Mouse (Mus musculus) MEL (cell line): ENCODE results near the gene Sod1. TPM values are rescaled to one million over a fixed set of nuclear protein-coding genes. Genes with fewer than 3 reads are reported as not detected.
A peak's percentile ranks its signal among the peaks of the same experiment; 100 is the strongest.

Experiments
- DNase-seq: peaks from one replicate; pipeline ENCODE4 v3.0.0; 2011; ENCODE audit warnings: low read depth, low spot score
- H3K27ac ChIP-seq: 2 replicates; pipeline ENCODE4 v1.5.1; 2012; ENCODE audit warnings: low read depth, mild to moderate bottlenecking, control low read depth, low read length, moderate library complexity; ENCODE audit not compliant: control insufficient read depth
- H3K27me3 ChIP-seq, 2 experiments: fragments of 150-350 bp in 1 of 2; sonication (generic) in 1 of 2; 2 replicates each; pipeline ENCODE4 v1.6.1; 2012; ENCODE audit warnings: low read length in 2 of 2, mild to moderate bottlenecking in 2 of 2, improper control_type of control experiment in 1 of 2, moderate library complexity in 1 of 2; ENCODE audit not compliant: insufficient read depth in 2 of 2, control insufficient read depth in 1 of 2
- H3K36me3 ChIP-seq, 2 experiments: 2 replicates each; pipeline ENCODE4 v1.6.1; 2012 to 2014; ENCODE audit warnings: low read length in 2 of 2, improper control_type of control experiment in 1 of 2, inconsistent platforms in 1 of 2, mild to moderate bottlenecking in 1 of 2; ENCODE audit not compliant: insufficient read depth in 2 of 2, control insufficient read depth in 1 of 2
- H3K4me1 ChIP-seq, 2 experiments: fragments of 150-350 bp in 1 of 2; sonication (generic) in 1 of 2; 2 replicates each; pipeline ENCODE4 v1.6.1; 2012; ENCODE audit warnings: low read length in 2 of 2, improper control_type of control experiment in 1 of 2, mild to moderate bottlenecking in 1 of 2; ENCODE audit not compliant: insufficient read depth in 2 of 2, control insufficient read depth in 1 of 2
- H3K4me3 ChIP-seq, 2 experiments: fragments of 150-350 bp in 1 of 2; sonication (generic) in 1 of 2; 2 replicates each; pipeline ENCODE4 v1.5.1; 2012; ENCODE audit warnings: low read depth in 2 of 2, low read length in 2 of 2, mild to moderate bottlenecking in 2 of 2, moderate library complexity in 2 of 2, control low read depth in 1 of 2, improper control_type of control experiment in 1 of 2; ENCODE audit not compliant: control insufficient read depth in 1 of 2, insufficient read depth in 1 of 2
- H3K79me2 ChIP-seq: 2 replicates; pipeline ENCODE4 v1.6.1; 2012; ENCODE audit warnings: mild to moderate bottlenecking, low read length, moderate library complexity; ENCODE audit not compliant: control insufficient read depth, poor library complexity, insufficient read depth
- H3K9ac ChIP-seq: 2 replicates; pipeline ENCODE4 v1.6.1; 2012; ENCODE audit warnings: low read depth, mild to moderate bottlenecking, control low read depth, low read length, moderate library complexity; ENCODE audit not compliant: control insufficient read depth, poor library complexity, severe bottlenecking
- H3K9me3 ChIP-seq: fragments of 150-350 bp; sonication (generic); replicated peaks from 2 replicates; pipeline ENCODE4 v1.6.1; 2012; ENCODE audit warnings: mild to moderate bottlenecking, low read length, improper control_type of control experiment, moderate library complexity; ENCODE audit not compliant: insufficient read depth
- BHLHE40 ChIP-seq: IDR thresholded peaks from 2 replicates; pipeline ENCODE4 v1.6.1; 2012; ENCODE audit warnings: low read depth, mild to moderate bottlenecking, inconsistent platforms, low read length, improper control_type of control experiment, borderline replicate concordance
- CTCF ChIP-seq, 3 experiments: IDR thresholded peaks in 2 of 3; conservative IDR thresholded peaks in 1 of 3; 2 replicates each; pipeline ENCODE4 v1.5.1; 2011 to 2012; ENCODE audit warnings: low read length in 3 of 3, low read depth in 2 of 3, mild to moderate bottlenecking in 2 of 3, improper control_type of control experiment in 1 of 3, inconsistent platforms in 1 of 3, mixed read lengths in 1 of 3, moderate library complexity in 1 of 3; ENCODE audit not compliant: control insufficient read depth in 1 of 3, insufficient read depth in 1 of 3, poor library complexity in 1 of 3, severe bottlenecking in 1 of 3
- ELF1 ChIP-seq: IDR thresholded peaks from 2 replicates; pipeline ENCODE4 v1.6.1; 2014; ENCODE audit warnings: low read depth, mild to moderate bottlenecking, inconsistent platforms, low read length, improper control_type of control experiment, moderate library complexity
- EP300 ChIP-seq, 2 experiments: IDR thresholded peaks; 2 replicates each; pipeline ENCODE4 v1.6.1; 2011; ENCODE audit warnings: improper control_type of control experiment in 2 of 2, low read length in 2 of 2, low read depth in 1 of 2, mild to moderate bottlenecking in 1 of 2
- ETS1 ChIP-seq: IDR thresholded peaks from 2 replicates; pipeline ENCODE4 v1.6.1; 2012; ENCODE audit warnings: low read depth, mild to moderate bottlenecking, inconsistent platforms, low read length, improper control_type of control experiment, moderate library complexity
- GABPA ChIP-seq: IDR thresholded peaks from 2 replicates; pipeline ENCODE4 v1.6.1; 2012; ENCODE audit warnings: low read depth, mild to moderate bottlenecking, inconsistent platforms, low read length, improper control_type of control experiment, moderate library complexity
- GATA1 ChIP-seq: IDR thresholded peaks from 2 replicates; pipeline ENCODE4 v1.6.1; 2011; ENCODE audit warnings: low read depth, low read length, improper control_type of control experiment
- HCFC1 ChIP-seq: IDR thresholded peaks from 2 replicates; pipeline ENCODE4 v1.6.1; 2012; ENCODE audit warnings: low read depth, mild to moderate bottlenecking, inconsistent platforms, low read length, improper control_type of control experiment, moderate library complexity
- JUND ChIP-seq: IDR thresholded peaks from 2 replicates; pipeline ENCODE4 v1.6.1; 2011; ENCODE audit warnings: low read depth, mild to moderate bottlenecking, improper control_type of control experiment, low read length
- KAT2A ChIP-seq: conservative IDR thresholded peaks from 2 replicates; pipeline ENCODE4 v1.6.1; 2012; ENCODE audit warnings: low read depth, low read length, improper control_type of control experiment, inconsistent platforms
- MAFK ChIP-seq: IDR thresholded peaks from 2 replicates; pipeline ENCODE4 v1.6.1; 2011; ENCODE audit warnings: low read depth, mild to moderate bottlenecking, low read length, improper control_type of control experiment, borderline replicate concordance
- MAX ChIP-seq: IDR thresholded peaks from 2 replicates; pipeline ENCODE4 v1.6.1; 2011; ENCODE audit warnings: low read length, improper control_type of control experiment
- MAZ ChIP-seq: IDR thresholded peaks from 2 replicates; pipeline ENCODE4 v1.6.1; 2012; ENCODE audit warnings: low read depth, mild to moderate bottlenecking, inconsistent platforms, low read length, improper control_type of control experiment
- MXI1 ChIP-seq: IDR thresholded peaks from 2 replicates; pipeline ENCODE4 v1.6.1; 2011; ENCODE audit warnings: mild to moderate bottlenecking, low read depth, low read length, improper control_type of control experiment
- MYB ChIP-seq: IDR thresholded peaks from 2 replicates; pipeline ENCODE4 v1.6.1; 2011; ENCODE audit warnings: mild to moderate bottlenecking, low read depth, low read length, improper control_type of control experiment
- MYC ChIP-seq: IDR thresholded peaks from 2 replicates; pipeline ENCODE4 v1.6.1; 2011; ENCODE audit warnings: low read depth, mild to moderate bottlenecking, low read length, improper control_type of control experiment, moderate library complexity
- NRF1 ChIP-seq: IDR thresholded peaks from 2 replicates; pipeline ENCODE4 v1.6.1; 2014; ENCODE audit warnings: low read depth, mild to moderate bottlenecking, inconsistent platforms, low read length, improper control_type of control experiment, moderate library complexity; ENCODE audit not compliant: poor library complexity, insufficient read depth, severe bottlenecking
- POLR2AphosphoS2 ChIP-seq: IDR thresholded peaks from 2 replicates; pipeline ENCODE4 v1.6.1; 2011; ENCODE audit warnings: low read length, improper control_type of control experiment
- POLR2AphosphoS5 ChIP-seq: IDR thresholded peaks from 2 replicates; pipeline ENCODE4 v1.6.1; 2012; ENCODE audit warnings: low read depth, borderline replicate concordance, mild to moderate bottlenecking, inconsistent platforms, low read length, moderate library complexity, mixed read lengths
- RCOR1 ChIP-seq: IDR thresholded peaks from 2 replicates; pipeline ENCODE4 v1.6.1; 2012; ENCODE audit warnings: low read depth, mild to moderate bottlenecking, inconsistent platforms, low read length, improper control_type of control experiment
- SIN3A ChIP-seq: IDR thresholded peaks from 2 replicates; pipeline ENCODE4 v1.6.1; 2012; ENCODE audit warnings: low read length, improper control_type of control experiment, inconsistent platforms
- SMC3 ChIP-seq: IDR thresholded peaks from 2 replicates; pipeline ENCODE4 v1.6.1; 2011; ENCODE audit warnings: low read depth, low read length, improper control_type of control experiment
- TAL1 ChIP-seq: IDR thresholded peaks from 2 replicates; pipeline ENCODE4 v1.6.1; 2012; ENCODE audit warnings: mild to moderate bottlenecking, inconsistent platforms, low read length, moderate library complexity, mixed read lengths
- TBP ChIP-seq: IDR thresholded peaks from 2 replicates; pipeline ENCODE4 v1.8.0; 2011; ENCODE audit warnings: low read depth, low read length, improper control_type of control experiment
- TCF12 ChIP-seq: IDR thresholded peaks from 2 replicates; pipeline ENCODE4 v1.6.1; 2014; ENCODE audit warnings: low read depth, mild to moderate bottlenecking, inconsistent platforms, low read length, improper control_type of control experiment, moderate library complexity
- UBTF ChIP-seq: IDR thresholded peaks from 2 replicates; pipeline ENCODE4 v1.6.1; 2012; ENCODE audit warnings: low read depth, mild to moderate bottlenecking, inconsistent platforms, low read length, improper control_type of control experiment, moderate library complexity, borderline replicate concordance; ENCODE audit not compliant: insufficient read depth
- USF2 ChIP-seq, 2 experiments: IDR thresholded peaks; 2 replicates each; pipeline ENCODE4 v1.6.1; 2011 to 2012; ENCODE audit warnings: improper control_type of control experiment in 2 of 2, low read length in 2 of 2, borderline replicate concordance in 1 of 2, inconsistent platforms in 1 of 2, low read depth in 1 of 2, mild to moderate bottlenecking in 1 of 2; ENCODE audit not compliant: insufficient read depth in 1 of 2
- ZKSCAN1 ChIP-seq: IDR thresholded peaks from 2 replicates; pipeline ENCODE4 v1.6.1; 2012; ENCODE audit warnings: low read depth, mild to moderate bottlenecking, inconsistent platforms, low read length, improper control_type of control experiment, moderate library complexity
- ZMIZ1 ChIP-seq: IDR thresholded peaks from 2 replicates; pipeline ENCODE4 v1.6.1; 2012; ENCODE audit warnings: low read depth, mild to moderate bottlenecking, inconsistent platforms, low read length, improper control_type of control experiment, moderate library complexity
- ZNF384 ChIP-seq: IDR thresholded peaks from 2 replicates; pipeline ENCODE4 v1.6.1; 2012; ENCODE audit warnings: low read depth, mild to moderate bottlenecking, inconsistent platforms, low read length, improper control_type of control experiment
- polyA plus RNA-seq, 2 experiments: library from polyadenylated mRNA; stranded (reverse) in 1 of 2; unstranded in 1 of 2; fragments of >175 nt in 1 of 2; fragments of >200 nt in 1 of 2; gene quantifications; 2 replicates each; pipeline versions ENCODE4 v1.2.1 to v1.2.4; 2012; ENCODE audit warnings: low replicate concordance in 2 of 2, low read depth in 1 of 2; ENCODE audit not compliant: insufficient read length in 2 of 2, insufficient read depth in 1 of 2, missing spikeins in 1 of 2
- total RNA-seq: library from RNA; depleted of rRNA; stranded (reverse); fragments of 300-350 nt; gene quantifications from 2 replicates; pipeline ENCODE4 v1.2.3, GENCODE M21; 2012

Gene Sod1
- total and polyA plus RNA-seq, 3 experiments = 380 to 1,094 (median 474) TPM

DNA sequence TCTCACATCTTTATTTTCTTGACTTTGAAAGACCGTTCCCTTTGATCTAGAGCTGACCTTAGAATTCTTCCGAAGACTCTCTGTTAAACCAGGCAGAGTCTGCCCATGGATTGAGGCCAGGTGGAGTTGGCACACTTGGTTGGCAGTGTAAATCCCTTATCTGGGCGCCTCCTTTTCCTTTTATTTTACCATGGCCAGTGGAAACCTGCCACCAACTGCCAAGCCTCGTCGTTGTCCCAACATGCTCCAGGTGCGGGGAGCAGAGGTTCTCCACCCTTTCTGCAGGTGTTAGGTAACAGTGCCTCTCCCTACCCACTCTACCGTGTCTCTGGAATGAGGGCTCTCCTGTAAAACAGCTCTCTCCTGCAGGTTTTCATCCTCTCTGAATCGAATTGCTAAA is 38.9 kb upstream of the Sod1 start:
- Histone ChIP-seq H3K27me3 (no peaks in the 10 kb centered on the region), H3K27ac (no peak overlapping the region), H3K36me3 (peaks cover 0 to 40% of the 10 kb centered on the region in 2 experiments; a peak in 2 of 4 replicates), H3K4me3 (no peak overlapping the region), H3K9ac (no peak overlapping the region), H3K9me3 (no peaks in the 10 kb centered on the region), H3K4me1 (peaks cover 29 to 49% of the 10 kb centered on the region in 2 experiments), H3K79me2 (no peaks in the 10 kb centered on the region)
- TF ChIP-seq GABPA (no peak), NRF1 (no peak), RCOR1 (no peak), ZMIZ1 (no peak), MYC (no peak), TBP (no peak), TAL1 (no peak), BHLHE40 (no peak), KAT2A (no peak), EP300 (IDR thresholded peaks at IDR 0.05; ENCODE audit: low read depth in 1 of 2, low read length in 2 of 2) (no peak), ZKSCAN1 (no peak), POLR2AphosphoS2 (no peak), TCF12 (no peak), MAFK (no peak), USF2 (IDR thresholded peaks at IDR 0.05; ENCODE audit: borderline replicate concordance in 1 of 2, insufficient read depth in 1 of 2, low read depth in 1 of 2, low read length in 2 of 2) (no peak)
- DNase-seq = no peak

DNA sequence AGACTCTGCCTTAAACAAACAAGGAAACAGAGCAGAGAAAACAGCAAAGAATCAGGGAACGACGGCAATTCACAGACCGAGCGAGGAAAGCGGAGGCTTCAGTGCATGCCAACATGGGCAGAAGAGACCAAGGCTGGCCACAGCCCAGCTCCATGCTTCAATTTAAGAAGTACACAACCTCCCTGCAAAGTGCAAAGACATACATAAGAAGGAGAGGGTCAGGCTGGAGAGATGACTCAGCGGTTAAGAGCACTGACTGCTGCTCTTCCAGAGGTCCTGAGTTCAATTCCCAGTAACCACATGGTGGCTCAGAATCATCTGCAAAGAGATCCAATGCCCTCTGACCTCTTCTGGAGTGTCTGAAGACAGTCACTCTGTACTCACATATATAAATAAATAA is 36.4 kb upstream of the Sod1 start:
- no peaks in the 10 kb centered on the region for H3K9me3 ChIP-seq
- H3K79me2 ChIP-seq = no peaks in the 10 kb centered on the region
- H3K4me1 ChIP-seq = peaks cover 20 to 41% of the 10 kb centered on the region in 2 experiments
- peak overlapping the region; percentile 27; the same call in 1 of the 2 replicates for H3K27ac ChIP-seq
- DNase-seq = peak; percentile 66
- H3K27me3 ChIP-seq = no peaks in the 10 kb centered on the region
- H3K4me3 ChIP-seq = no peak overlapping the region
- H3K36me3 ChIP-seq = peaks cover 0 to 28% of the 10 kb centered on the region in 2 experiments; a peak in 2 of 4 replicates
- H3K9ac ChIP-seq = no peak overlapping the region
- TF ChIP-seq EP300 (IDR thresholded peaks at IDR 0.05; ENCODE audit: low read depth in 1 of 2, low read length in 2 of 2) (peak; percentile 57 to 62; a peak in 3 of 4 replicates), MAFK (peak; percentile 71), UBTF (no peak), ZNF384 (no peak), MYC (peak; percentile 37; the same call in 1 of the 2 replicates), HCFC1 (no peak), ZMIZ1 (no peak), GABPA (peak; percentile 67), JUND (no peak; the same call in 1 of the 2 replicates), SMC3 (no peak), GATA1 (peak; percentile 69; the same call in 1 of the 2 replicates), KAT2A (no peak), ELF1 (no peak), CTCF (IDR thresholded peaks at IDR 0.05 in 2 of 3, conservative IDR thresholded peaks at IDR 0.05 in 1 of 3; ENCODE audit: control insufficient read depth in 1 of 3, insufficient read depth in 1 of 3, low read depth in 2 of 3, low read length in 3 of 3, poor library complexity in 1 of 3, severe bottlenecking in 1 of 3) (no peak), POLR2AphosphoS5 (no peak), MAZ (peak; percentile 70; the same call in 1 of the 2 replicates), SIN3A (peak; percentile 49; the same call in 1 of the 2 replicates), MAX (peak; percentile 58; the same call in 1 of the 2 replicates), USF2 (IDR thresholded peaks at IDR 0.05; ENCODE audit: borderline replicate concordance in 1 of 2, insufficient read depth in 1 of 2, low read depth in 1 of 2, low read length in 2 of 2) (no peak), MYB (no peak), POLR2AphosphoS2 (no peak), ETS1 (peak; percentile 52), MXI1 (no peak; the same call in 1 of the 2 replicates)
